Mouse (Mus musculus) hindbrain, embryonic 10.5 days (tissue): ENCODE results near the gene Klrb1b. TPM values are rescaled to one million over a fixed set of nuclear protein-coding genes. Genes with fewer than 3 reads are reported as not detected.

ENCODE experiments used
- DNase-seq: peaks from one replicate; pipeline ENCODE4 v3.0.0-alpha.2; 2017; ENCODE audit warnings: low spot score
- H3K27ac ChIP-seq: fragments of 300-500 bp; sonication (generic); 2 replicates; pipeline ENCODE4 v1.5.1; 2016; ENCODE audit warnings: mild to moderate bottlenecking, moderate library complexity
- H3K27me3 ChIP-seq: fragments of 300-500 bp; sonication (generic); 2 replicates; pipeline ENCODE4 v1.6.1; 2016; ENCODE audit warnings: mild to moderate bottlenecking; ENCODE audit not compliant: poor library complexity, insufficient read depth, severe bottlenecking
- H3K36me3 ChIP-seq: fragments of 300-500 bp; sonication (generic); 2 replicates; pipeline ENCODE4 v1.6.1; 2016; ENCODE audit warnings: mild to moderate bottlenecking, moderate library complexity
- H3K4me1 ChIP-seq: fragments of 300-500 bp; sonication (generic); replicated peaks from 2 replicates; pipeline ENCODE4 v1.6.1; 2016; ENCODE audit warnings: mild to moderate bottlenecking
- H3K4me3 ChIP-seq: fragments of 300-500 bp; sonication (generic); 2 replicates; pipeline ENCODE4 v1.5.1; 2016; ENCODE audit warnings: mild to moderate bottlenecking, moderate library complexity
- H3K9me3 ChIP-seq: fragments of 300-500 bp; sonication (generic); 2 replicates; pipeline ENCODE4 v1.6.1; 2016; ENCODE audit warnings: mild to moderate bottlenecking, moderate library complexity
- whole genome bisulfite sequencing: fragments of 180-500 bp; shearing (Covaris S2); methylation state at CpG from one replicate; pipeline ENCODE4 v1.1.7; 2016; 5-methylcytosine and 5-hydroxymethylcytosine counted together
- polyA plus RNA-seq: library from polyadenylated mRNA; unstranded; fragments of >200 nt; fragmentation: Nextera tagmentation; extraction: Ambion mirVana; gene quantifications from 2 replicates; pipeline ENCODE4 v1.2.1, GENCODE M21; 2016

The Klrb1b gene
- polyA plus RNA-seq, 1 experiment from 2014 or later: not detected

DNA sequence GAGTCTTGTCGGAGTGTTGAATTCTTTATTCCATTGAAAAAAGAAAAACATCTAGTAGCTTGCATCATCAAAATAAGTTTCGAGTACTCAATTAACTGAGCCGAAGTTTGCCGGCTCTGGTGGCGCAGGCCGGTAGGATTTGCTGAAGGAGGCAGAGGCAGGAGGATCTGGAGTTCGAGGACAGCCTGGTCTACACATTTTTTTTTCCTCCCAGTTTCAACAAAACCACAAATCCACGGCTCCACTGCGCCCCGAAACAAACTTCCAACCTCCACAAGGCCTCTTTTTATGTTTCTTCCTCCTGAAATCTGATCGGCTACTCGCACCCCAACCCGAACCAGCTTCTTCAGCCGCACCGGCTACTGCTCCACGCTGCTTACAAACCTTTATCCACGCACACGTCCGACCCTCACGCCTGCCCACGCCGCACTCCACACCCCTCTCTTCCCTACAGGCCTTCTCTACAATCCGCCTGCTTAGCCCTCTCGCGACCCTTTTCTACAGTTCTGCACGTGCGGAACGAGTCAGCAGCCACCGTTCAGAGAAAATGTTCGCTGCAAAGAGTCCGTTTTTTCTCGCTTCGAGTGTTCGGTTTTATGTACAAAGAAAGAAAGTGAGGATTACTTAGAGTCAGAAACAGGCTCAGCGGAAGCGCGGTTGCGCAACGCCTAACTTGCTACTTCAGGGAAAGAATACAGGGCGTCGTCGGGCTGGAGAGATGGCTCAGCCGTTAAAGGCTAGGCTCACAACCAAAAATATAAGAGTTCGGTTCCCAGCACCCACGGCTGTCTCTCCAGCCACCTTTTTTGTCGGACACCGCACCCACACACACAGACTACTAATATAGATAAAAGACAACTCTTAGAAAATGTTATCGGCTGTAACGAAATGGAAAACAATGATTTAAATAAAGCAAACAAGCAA lies 12.5 kb upstream of the Klrb1b start:
- Histone ChIP-seq H3K27ac (peak overlapping the region; percentile 93), H3K27me3 (no peaks in the 10 kb centered on the region), H3K4me3 (peak overlapping the region; percentile 75), H3K4me1 (peaks cover 20% of the 10 kb centered on the region), H3K9me3 (no peaks in the 10 kb centered on the region), H3K36me3 (no peaks in the 10 kb centered on the region)
- DNase-seq: peak; percentile 90
- WGBS: under 1% methylated on average over 49 of the region's 49 CpGs

GRCm38 (mm10) chr6:128837454-128838341 lies 11.6 kb upstream of the Klrb1b start:
- WGBS: 1% methylated on average over 14 of the region's 14 CpGs
- H3K4me3 ChIP-seq: peak overlapping the region; percentile 75
- peak; percentile 64 for DNase-seq

DNA sequence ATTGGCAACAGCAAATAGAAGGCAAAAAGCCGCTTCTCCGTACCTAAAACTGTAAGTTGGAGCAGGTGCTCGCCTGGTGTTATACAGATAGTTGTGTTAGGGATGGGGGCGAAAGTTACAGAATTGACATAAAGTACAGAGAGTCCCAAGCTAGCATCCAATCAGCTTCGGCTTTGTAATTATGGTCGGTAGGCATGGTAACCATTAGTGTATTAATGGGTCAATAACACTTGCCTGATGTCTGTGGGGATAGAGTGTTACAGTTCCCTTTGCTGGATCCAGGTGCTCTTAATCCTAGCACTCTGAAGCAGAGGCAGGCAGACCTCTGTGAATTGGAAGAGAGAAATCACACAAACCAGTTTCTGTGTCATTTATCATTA lies 10.8 kb upstream of the Klrb1b start:
- no peak for DNase-seq
- Histone ChIP-seq H3K9me3 (no peaks in the 10 kb centered on the region), H3K4me1 (peaks cover 14% of the 10 kb centered on the region), H3K27me3 (no peaks in the 10 kb centered on the region), H3K36me3 (no peaks in the 10 kb centered on the region), H3K4me3 (peak overlapping the region; percentile 75), H3K27ac (peak overlapping the region; percentile 93)
- WGBS: 83% methylated on average over 6 of the region's 6 CpGs

More at GRCm38 (mm10) chr6:128837454-128838341, 11.6 kb upstream of the Klrb1b start:
- Histone ChIP-seq H3K4me1 (peaks cover 20% of the 10 kb centered on the region), H3K27ac (peak overlapping the region; percentile 93), H3K36me3 (no peaks in the 10 kb centered on the region), H3K27me3 (no peaks in the 10 kb centered on the region), H3K9me3 (no peaks in the 10 kb centered on the region)

DNA sequence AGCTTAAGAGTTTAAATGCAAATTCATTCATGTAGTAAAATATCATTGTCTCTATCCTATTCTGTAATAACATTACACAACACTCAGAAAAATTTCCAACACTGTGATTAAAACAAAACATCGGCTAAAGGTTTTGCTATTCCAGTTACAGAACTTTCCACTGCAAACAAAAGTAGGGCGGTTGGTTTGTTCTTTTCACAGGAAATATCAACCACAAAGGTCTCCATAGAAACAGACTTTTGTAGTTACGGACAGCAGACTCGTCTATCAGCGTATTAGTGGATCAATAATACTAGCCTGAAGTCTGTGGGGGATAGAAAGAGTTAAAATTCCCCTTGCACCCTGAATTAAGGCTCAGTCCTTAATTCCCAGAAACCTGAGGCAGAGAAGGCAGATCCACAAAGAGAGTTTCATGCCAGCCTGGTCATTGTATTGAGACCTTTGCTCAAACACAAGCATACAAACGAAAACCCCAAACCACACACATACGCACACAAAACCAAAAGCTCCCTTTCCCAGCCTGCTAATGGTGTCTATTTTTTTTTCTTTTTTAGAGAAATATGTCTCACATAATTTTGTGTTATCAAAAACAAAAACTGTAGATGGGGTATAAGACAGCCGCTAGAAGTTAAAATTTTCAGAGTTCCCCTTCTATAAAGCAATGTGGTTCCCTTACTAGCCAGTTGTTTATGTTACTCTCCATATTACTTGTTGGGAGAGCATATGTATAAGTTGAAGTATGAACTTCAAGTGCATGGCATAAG lies 10.2 kb upstream of the Klrb1b start:
- H3K27ac ChIP-seq: no peak overlapping the region
- 0 out of 2 replicates have a peak overlapping the region, but pooled peaks have one; percentile 75 for H3K4me3 ChIP-seq
- H3K4me1 ChIP-seq: peaks cover 8% of the 10 kb centered on the region
- H3K36me3 ChIP-seq: no peaks in the 10 kb centered on the region
- no peaks in the 10 kb centered on the region for H3K9me3 ChIP-seq
- H3K27me3 ChIP-seq: no peaks in the 10 kb centered on the region
- 79% methylated on average over 8 of the region's 8 CpGs for WGBS
- no peak for DNase-seq

GRCm38 (mm10) chr6:128835571-128835970 lies 9.4 kb upstream of the Klrb1b start:
- DNase-seq: no peak
- Histone ChIP-seq H3K4me1 (peaks cover 8% of the 10 kb centered on the region), H3K9me3 (no peaks in the 10 kb centered on the region), H3K27me3 (no peaks in the 10 kb centered on the region), H3K27ac (no peak overlapping the region), H3K4me3 (no peak overlapping the region), H3K36me3 (no peaks in the 10 kb centered on the region)
- WGBS: 87% methylated on average over 4 of the region's 4 CpGs

GRCm38 (mm10) chr6:128833046-128833445 lies 6.9 kb upstream of the Klrb1b start:
- Histone ChIP-seq H3K27ac (no peak overlapping the region), H3K4me1 (peaks cover 11% of the 10 kb centered on the region), H3K4me3 (no peak overlapping the region), H3K27me3 (no peaks in the 10 kb centered on the region), H3K9me3 (no peaks in the 10 kb centered on the region), H3K36me3 (no peaks in the 10 kb centered on the region)
- WGBS: 80% methylated on average over 10 of the region's 10 CpGs
- no peak for DNase-seq

GRCm38 (mm10) chr6:128829837-128830236 lies 3.7 kb upstream of the Klrb1b start:
- no peaks in the 10 kb centered on the region for H3K27me3 ChIP-seq
- H3K36me3 ChIP-seq: no peaks in the 10 kb centered on the region
- no peak overlapping the region for H3K27ac ChIP-seq
- H3K4me1 ChIP-seq: 0 out of 2 replicates have a peak, but pooled peaks cover 3% of the 10 kb centered on the region
- 75% methylated on average over 4 of the region's 4 CpGs for WGBS
- H3K4me3 ChIP-seq: no peak overlapping the region
- DNase-seq: no peak
- no peaks in the 10 kb centered on the region for H3K9me3 ChIP-seq

GRCm38 (mm10) chr6:128826781-128827180 lies 650 bp upstream of the Klrb1b start:
- no peaks in the 10 kb centered on the region for H3K36me3 ChIP-seq
- H3K9me3 ChIP-seq: no peaks in the 10 kb centered on the region
- no peaks in the 10 kb centered on the region for H3K27me3 ChIP-seq
- H3K4me3 ChIP-seq: no peak overlapping the region
- no peak for DNase-seq
- H3K27ac ChIP-seq: no peak overlapping the region
- 84% methylated on average over 3 of the region's 3 CpGs for WGBS
- H3K4me1 ChIP-seq: 0 out of 2 replicates have a peak, but pooled peaks cover 3% of the 10 kb centered on the region

GRCm38 (mm10) chr6:128818083-128818802 lies 7.9 kb downstream of the Klrb1b start:
- DNase-seq: no peak
- no peak overlapping the region for H3K27ac ChIP-seq
- H3K9me3 ChIP-seq: no peaks in the 10 kb centered on the region
- no peaks in the 10 kb centered on the region for H3K27me3 ChIP-seq
- H3K36me3 ChIP-seq: no peaks in the 10 kb centered on the region
- H3K4me3 ChIP-seq: no peak overlapping the region
- 84% methylated on average over 4 of the region's 4 CpGs for WGBS
- no peaks in the 10 kb centered on the region for H3K4me1 ChIP-seq

GRCm38 (mm10) chr6:128808532-128808931 lies 17.6 kb downstream of the Klrb1b start:
- H3K36me3 ChIP-seq: no peaks in the 10 kb centered on the region
- no peaks in the 10 kb centered on the region for H3K27me3 ChIP-seq
- H3K4me3 ChIP-seq: no peak overlapping the region
- H3K9me3 ChIP-seq: 0 out of 2 replicates have a peak, but pooled peaks cover 8% of the 10 kb centered on the region
- peaks cover 2% of the 10 kb centered on the region; the same call in 1 of the 2 replicates for H3K4me1 ChIP-seq
- DNase-seq: no peak
- no peak overlapping the region for H3K27ac ChIP-seq
- WGBS: 91% methylated on average over 5 of the region's 5 CpGs

- Histone ChIP-seq H3K4me3 (no peak overlapping the region), H3K27me3 (no peaks in the 10 kb centered on the region), H3K4me1 (peaks cover 11% of the 10 kb centered on the region), H3K9me3 (0 out of 2 replicates have a peak, but pooled peaks cover 8% of the 10 kb centered on the region), H3K36me3 (no peaks in the 10 kb centered on the region), H3K27ac (no peak overlapping the region)
- no peak for DNase-seq
- 68% methylated on average over 3 of the region's 3 CpGs for WGBS
Observed at GRCm38 (mm10) chr6:128807021-128807420, 19.1 kb downstream of the Klrb1b start.
